Mouse (Mus musculus) intestine, embryonic 16.5 days (tissue): ENCODE measurements around the gene Gmds. TPM values are rescaled to one million over a fixed set of nuclear protein-coding genes. Genes with fewer than 3 reads are reported as not detected.
A peak's percentile ranks its signal among the peaks of the same experiment; 100 is the strongest.

Experiments used
- ATAC-seq: fragments of 200-750 bp; cut with Nextera tagmentation; 2 replicates; pipeline ENCODE4 v1.8.0; 2017; ENCODE audit warnings: moderate TSS enrichment, moderate library complexity
- H3K27ac ChIP-seq: fragments of 300-500 bp; sonication (generic); 2 replicates; pipeline ENCODE4 v1.5.1; 2014; ENCODE audit warnings: mild to moderate bottlenecking, low read length
- H3K27me3 ChIP-seq: fragments of 300-500 bp; sonication (generic); replicated peaks from 2 replicates; pipeline ENCODE4 v1.6.1; 2014; ENCODE audit warnings: low read length, control low read depth, mixed read lengths; ENCODE audit not compliant: control insufficient read depth, insufficient read depth
- H3K36me3 ChIP-seq: fragments of 300-500 bp; sonication (generic); 2 replicates; pipeline ENCODE4 v1.6.1; 2014; ENCODE audit warnings: low read length, control low read depth; ENCODE audit not compliant: control insufficient read depth, insufficient read depth
- H3K4me1 ChIP-seq: fragments of 300-500 bp; sonication (generic); 2 replicates; pipeline ENCODE4 v1.6.1; 2014; ENCODE audit warnings: low read length, control low read depth, mixed read lengths; ENCODE audit not compliant: control insufficient read depth, insufficient read depth
- H3K4me2 ChIP-seq: fragments of 300-500 bp; sonication (generic); 2 replicates; pipeline ENCODE4 v1.6.1; 2014; ENCODE audit warnings: low read depth, low read length, control low read depth
- H3K4me3 ChIP-seq: fragments of 300-500 bp; sonication (generic); 2 replicates; pipeline ENCODE4 v1.5.1; 2014; ENCODE audit warnings: mild to moderate bottlenecking, low read length
- H3K9ac ChIP-seq: fragments of 300-500 bp; sonication (generic); 2 replicates; pipeline ENCODE4 v1.6.1; 2014; ENCODE audit warnings: low read depth, low read length
- H3K9me3 ChIP-seq: fragments of 300-500 bp; sonication (generic); 2 replicates; pipeline ENCODE4 v1.6.1; 2016; ENCODE audit warnings: low read length, control low read depth; ENCODE audit not compliant: control insufficient read depth
- WGBS: fragments of 180-500 bp; shearing (Covaris S2); extraction: QIAGEN DNeasy Blood & Tissue Kit; methylation state at CpG from one replicate; pipeline ENCODE4 v1.1.7; 2014; 5-methylcytosine and 5-hydroxymethylcytosine counted together
- polyA plus RNA-seq: library from polyadenylated mRNA; unstranded; fragments of >200 nt; fragmentation: Nextera tagmentation; extraction: Ambion mirVana; gene quantifications from 2 replicates; pipeline ENCODE4 v1.2.1, GENCODE M21; 2015

The Gmds gene
- polyA plus RNA-seq, 1 experiment from 2014 or later = 210 TPM

DNA sequence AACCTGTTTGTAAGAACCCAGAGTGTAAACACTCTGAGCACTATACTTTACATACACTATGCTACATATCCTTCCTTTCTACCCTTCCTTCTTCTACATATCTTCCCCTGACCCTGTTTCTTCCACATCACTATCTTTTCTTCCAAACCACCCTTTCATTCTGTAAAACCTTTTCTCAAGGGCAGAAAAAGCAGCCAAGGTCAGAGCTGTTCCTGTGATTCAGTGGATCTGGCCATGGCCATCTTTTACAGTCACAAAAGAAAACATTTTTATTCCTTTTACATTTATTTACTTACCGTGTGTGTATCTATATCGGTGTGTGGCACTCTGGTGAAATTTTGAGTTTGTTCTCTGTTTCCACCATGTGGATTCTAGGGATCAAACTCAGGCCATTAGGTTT lies 418.8 kb downstream of the Gmds start:
- ATAC-seq = no peak
- Histone ChIP-seq H3K4me3 (no peak overlapping the region), H3K27ac (no peak overlapping the region), H3K9me3 (no peaks in the 10 kb centered on the region), H3K4me1 (no peaks in the 10 kb centered on the region), H3K4me2 (no peak overlapping the region), H3K36me3 (no peaks in the 10 kb centered on the region), H3K27me3 (no peaks in the 10 kb centered on the region), H3K9ac (no peak overlapping the region)
- WGBS = 80% methylated on average over 2 of the region's 2 CpGs

DNA sequence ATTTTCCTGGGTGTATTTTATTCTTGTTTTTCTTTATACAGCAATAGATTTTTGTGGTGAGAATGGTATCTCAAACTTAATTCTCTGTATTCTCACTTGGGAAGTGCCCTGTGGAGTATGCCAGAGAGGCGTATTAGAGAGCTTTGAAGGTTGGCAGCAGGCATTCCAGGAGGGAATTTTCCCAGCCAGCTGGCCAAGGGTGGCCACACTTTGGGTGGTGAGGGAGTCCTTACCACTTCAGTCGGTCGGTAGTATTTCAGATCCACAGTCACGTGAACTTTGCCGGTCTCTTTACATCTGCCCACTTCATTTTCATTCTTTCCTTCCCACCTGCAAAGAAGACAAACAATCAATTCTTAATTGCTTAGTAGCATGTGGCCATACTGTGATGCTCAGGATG lies 421.2 kb downstream of the Gmds start:
- H3K4me1 ChIP-seq = no peaks in the 10 kb centered on the region
- WGBS = 69% methylated on average over 5 of the region's 5 CpGs
- no peak for ATAC-seq
- no peak overlapping the region for H3K27ac ChIP-seq
- no peaks in the 10 kb centered on the region for H3K27me3 ChIP-seq
- H3K36me3 ChIP-seq = no peaks in the 10 kb centered on the region
- no peaks in the 10 kb centered on the region for H3K9me3 ChIP-seq
- H3K4me3 ChIP-seq = no peak overlapping the region
- H3K4me2 ChIP-seq = no peak overlapping the region
- no peak overlapping the region for H3K9ac ChIP-seq

DNA sequence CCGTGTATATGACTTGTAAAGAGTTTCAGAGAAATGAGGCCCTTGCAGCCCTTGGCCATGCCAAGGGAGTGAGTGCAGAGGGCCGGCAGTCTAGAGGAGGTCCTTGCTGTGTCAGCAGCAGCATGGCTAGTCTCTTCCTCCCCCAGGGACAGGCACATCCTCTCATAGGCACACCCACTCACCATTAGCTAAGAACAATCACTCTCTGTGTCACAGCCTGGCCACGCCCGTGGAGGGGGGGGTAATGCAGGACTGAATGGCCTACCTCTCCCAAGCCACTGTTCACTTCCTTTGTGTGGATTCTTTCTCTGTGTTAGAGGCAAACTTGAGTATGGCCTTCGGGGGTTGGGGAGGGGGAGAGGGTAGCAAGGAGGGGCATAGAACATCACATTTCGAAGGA lies 422.8 kb downstream of the Gmds start:
- Histone ChIP-seq H3K4me3 (no peak overlapping the region), H3K27me3 (no peaks in the 10 kb centered on the region), H3K4me1 (no peaks in the 10 kb centered on the region), H3K9ac (no peak overlapping the region), H3K4me2 (no peak overlapping the region), H3K36me3 (no peaks in the 10 kb centered on the region), H3K9me3 (no peaks in the 10 kb centered on the region), H3K27ac (no peak overlapping the region)
- ATAC-seq = peak; percentile 63; the same call in 1 of the 2 replicates
- WGBS = 69% methylated on average over 6 of the region's 6 CpGs

DNA sequence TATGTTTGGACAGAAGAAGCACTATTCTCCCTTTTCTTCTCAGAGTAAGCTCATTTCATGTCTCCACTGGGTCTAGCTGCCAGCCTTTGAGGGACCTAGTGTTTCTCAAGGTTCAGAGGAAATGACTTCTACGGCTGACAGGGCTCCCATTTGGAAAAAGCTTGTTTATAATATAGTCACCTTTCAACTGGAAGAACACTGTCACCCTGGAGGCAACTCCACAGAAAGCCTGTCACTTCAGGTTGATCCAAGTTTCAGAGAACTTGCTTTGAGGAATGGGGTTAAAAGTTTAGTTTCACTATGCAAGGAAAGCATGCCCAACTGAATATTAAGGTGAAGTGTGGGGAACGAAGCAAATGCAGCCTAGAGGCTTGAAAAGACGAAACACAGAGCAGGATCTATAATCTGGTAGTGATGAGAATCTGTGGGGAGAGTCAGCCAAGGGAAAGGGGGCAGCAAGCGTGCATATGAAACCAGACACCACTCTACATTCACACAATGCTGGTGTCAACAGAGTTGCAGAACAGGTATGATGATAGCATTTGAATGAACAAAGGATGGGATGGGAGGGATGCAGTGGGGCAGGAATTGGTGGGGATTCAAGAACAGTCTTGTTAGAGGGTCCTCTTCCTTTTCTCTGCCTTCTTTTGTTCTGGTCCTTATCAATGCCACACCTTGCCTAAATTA lies 423.5 kb downstream of the Gmds start:
- Histone ChIP-seq H3K4me1 (no peaks in the 10 kb centered on the region), H3K27me3 (no peaks in the 10 kb centered on the region), H3K36me3 (no peaks in the 10 kb centered on the region), H3K4me2 (no peak overlapping the region), H3K27ac (no peak overlapping the region), H3K9me3 (no peaks in the 10 kb centered on the region), H3K4me3 (no peak overlapping the region), H3K9ac (no peak overlapping the region)
- no peak for ATAC-seq
- 71% methylated on average over 4 of the region's 4 CpGs for WGBS

DNA sequence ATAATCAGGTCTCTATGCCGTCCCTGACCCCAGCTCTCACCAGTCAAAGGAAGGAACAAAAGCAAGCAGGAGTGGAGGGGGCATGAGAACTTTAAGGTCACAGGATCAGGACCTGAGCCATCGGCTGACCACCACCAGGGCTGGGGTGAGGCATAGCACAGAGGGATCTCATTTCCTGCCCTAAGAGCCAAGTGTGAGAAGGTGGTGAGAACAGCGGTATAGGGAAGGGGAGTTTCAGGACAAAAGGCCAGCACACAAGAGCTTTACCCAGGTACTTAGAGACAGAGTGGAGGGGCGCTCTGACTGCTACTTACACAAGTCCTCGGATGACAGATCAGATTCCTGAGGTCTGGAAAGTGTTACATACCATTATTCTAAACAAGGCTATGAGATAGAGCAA lies 426.6 kb downstream of the Gmds start:
- no peak for ATAC-seq
- no peaks in the 10 kb centered on the region for H3K36me3 ChIP-seq
- H3K9me3 ChIP-seq = no peaks in the 10 kb centered on the region
- H3K27ac ChIP-seq = no peak overlapping the region
- no peak overlapping the region for H3K4me3 ChIP-seq
- no peaks in the 10 kb centered on the region for H3K27me3 ChIP-seq
- no peak overlapping the region for H3K9ac ChIP-seq
- 36% methylated on average over 5 of the region's 5 CpGs for WGBS
- no peaks in the 10 kb centered on the region for H3K4me1 ChIP-seq
- no peak overlapping the region for H3K4me2 ChIP-seq

DNA sequence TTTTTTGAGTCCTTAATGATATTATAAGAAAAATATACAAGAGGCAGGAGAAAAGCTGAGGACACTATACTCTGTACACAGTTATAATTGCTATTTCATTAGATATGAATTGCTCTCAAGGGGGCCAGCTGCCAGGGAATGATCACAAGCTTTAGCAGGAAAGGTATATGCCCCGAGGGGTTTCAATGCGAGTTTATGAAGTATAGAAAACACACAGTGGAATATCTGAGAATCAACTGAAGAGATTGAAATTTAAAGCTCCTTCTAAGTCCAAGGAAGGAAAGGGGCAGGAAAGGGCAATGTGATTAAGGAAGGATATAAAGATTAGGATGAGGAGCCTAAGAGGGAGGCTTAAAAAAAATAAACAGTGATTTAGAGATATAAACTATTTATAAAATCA lies 427.2 kb downstream of the Gmds start:
- ATAC-seq = no peak
- 48% methylated on average over 2 of the region's 2 CpGs for WGBS

DNA sequence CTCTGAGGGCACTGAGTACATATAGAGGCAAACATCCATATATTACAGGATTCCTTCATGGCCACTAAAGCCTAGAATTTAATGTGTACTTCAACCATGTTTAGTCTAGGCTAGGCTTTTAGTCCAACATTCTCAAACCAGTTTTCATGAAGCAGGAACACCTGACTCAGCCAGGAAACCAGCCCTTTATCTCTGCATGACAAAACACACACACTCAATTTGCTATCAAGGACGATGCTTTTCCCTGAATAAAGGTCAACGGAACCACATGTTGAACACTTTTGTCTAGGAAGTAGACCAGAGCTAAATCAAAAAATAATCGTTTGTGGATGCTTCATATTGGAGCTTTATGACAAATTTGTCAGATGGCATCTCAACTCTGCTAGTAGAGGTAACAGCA lies 429.5 kb downstream of the Gmds start:
- Histone ChIP-seq H3K4me3 (no peak overlapping the region), H3K4me1 (no peaks in the 10 kb centered on the region), H3K4me2 (no peak overlapping the region), H3K27ac (no peak overlapping the region), H3K36me3 (no peaks in the 10 kb centered on the region), H3K9ac (no peak overlapping the region), H3K27me3 (no peaks in the 10 kb centered on the region), H3K9me3 (no peaks in the 10 kb centered on the region)
- ATAC-seq = no peak
- WGBS = 68% methylated on average over 3 of the region's 3 CpGs

More for the DNA sequence above, 427.2 kb downstream of the Gmds start:
- H3K27me3 ChIP-seq = no peaks in the 10 kb centered on the region
- no peak overlapping the region for H3K27ac ChIP-seq
- no peaks in the 10 kb centered on the region for H3K9me3 ChIP-seq
- H3K9ac ChIP-seq = no peak overlapping the region
- no peak overlapping the region for H3K4me3 ChIP-seq
- no peak overlapping the region for H3K4me2 ChIP-seq
- H3K36me3 ChIP-seq = no peaks in the 10 kb centered on the region
- no peaks in the 10 kb centered on the region for H3K4me1 ChIP-seq

DNA sequence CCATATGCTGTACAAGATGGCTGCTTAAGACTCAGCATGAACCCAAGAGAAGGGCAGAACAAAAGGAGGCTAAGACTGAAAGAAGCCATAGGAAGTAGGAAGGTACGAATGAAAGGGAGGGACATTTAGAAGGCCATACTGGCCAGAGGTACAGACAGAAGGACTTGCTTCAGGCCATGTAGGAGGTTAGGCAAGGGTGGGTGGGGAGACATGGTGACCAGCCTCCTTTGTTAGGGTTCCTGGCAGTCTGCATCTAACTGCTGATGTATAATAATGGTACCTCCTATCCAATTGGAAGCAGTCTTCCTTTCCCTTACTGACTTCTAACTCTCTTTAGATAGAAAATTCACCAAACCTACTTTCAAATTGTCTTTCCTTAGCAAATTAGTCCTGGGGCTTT lies 432.0 kb downstream of the Gmds start:
- Histone ChIP-seq H3K4me2 (no peak overlapping the region), H3K4me1 (no peaks in the 10 kb centered on the region), H3K4me3 (no peak overlapping the region), H3K9ac (no peak overlapping the region), H3K36me3 (no peaks in the 10 kb centered on the region), H3K27ac (no peak overlapping the region), H3K9me3 (no peaks in the 10 kb centered on the region), H3K27me3 (no peaks in the 10 kb centered on the region)
- WGBS = 93% methylated on average over 1 of the region's 1 CpGs
- ATAC-seq = no peak

DNA sequence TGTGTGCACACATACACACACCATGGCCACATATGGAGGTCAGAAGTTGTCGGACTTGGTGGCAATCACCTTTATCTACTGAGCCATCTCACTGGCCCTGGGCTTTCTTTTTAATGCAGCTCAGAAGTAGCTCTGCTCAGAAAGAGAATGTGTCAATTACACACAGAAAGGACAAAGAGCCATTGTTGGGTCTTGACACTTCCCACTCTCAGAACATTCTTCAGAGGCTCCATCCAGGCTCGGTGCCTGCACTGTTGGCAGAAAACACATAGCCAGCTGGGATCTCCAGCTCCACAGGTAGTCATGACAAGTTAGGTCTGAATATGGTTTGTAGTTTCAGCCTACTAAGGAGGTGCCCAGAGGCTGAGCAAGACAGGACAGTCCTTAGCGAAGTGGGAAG lies 438.3 kb downstream of the Gmds start:
- no peaks in the 10 kb centered on the region for H3K9me3 ChIP-seq
- H3K4me3 ChIP-seq = no peak overlapping the region
- H3K4me2 ChIP-seq = no peak overlapping the region
- no peaks in the 10 kb centered on the region for H3K4me1 ChIP-seq
- H3K36me3 ChIP-seq = no peaks in the 10 kb centered on the region
- H3K27ac ChIP-seq = no peak overlapping the region
- H3K9ac ChIP-seq = no peak overlapping the region
- no peaks in the 10 kb centered on the region for H3K27me3 ChIP-seq
- WGBS = 74% methylated on average over 3 of the region's 3 CpGs
- no peak for ATAC-seq

DNA sequence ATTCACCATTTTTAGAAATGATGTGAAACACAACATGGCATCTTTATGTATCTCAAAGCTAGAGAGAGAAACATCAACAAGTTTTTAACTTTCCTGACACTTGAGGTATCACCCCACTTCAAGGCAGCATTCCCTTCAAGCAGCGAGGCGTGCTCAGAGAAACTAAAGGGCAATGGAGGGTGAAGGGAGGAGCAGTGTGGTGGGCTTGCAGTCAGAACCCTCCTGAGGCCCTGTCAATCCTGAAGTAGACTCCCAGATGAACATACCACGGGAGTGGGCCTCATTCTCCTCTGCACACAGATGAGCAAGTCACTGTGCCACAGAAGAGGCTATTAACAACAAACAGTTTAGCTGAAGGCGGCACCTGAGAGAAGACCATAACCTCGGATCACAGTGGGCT lies 439.1 kb downstream of the Gmds start:
- Histone ChIP-seq H3K9me3 (no peaks in the 10 kb centered on the region), H3K4me1 (no peaks in the 10 kb centered on the region), H3K4me3 (no peak overlapping the region), H3K36me3 (no peaks in the 10 kb centered on the region), H3K27me3 (no peaks in the 10 kb centered on the region), H3K9ac (no peak overlapping the region), H3K4me2 (no peak overlapping the region), H3K27ac (no peak overlapping the region)
- WGBS = 81% methylated on average over 5 of the region's 5 CpGs
- ATAC-seq = no peak
